ENCODE assay signal across 22 mouse cellular contexts in genomic region chr11:116009661-116010060, GRCm38 (mm10). TPM values are rescaled to one million over a fixed set of nuclear protein-coding genes. Genes with fewer than 3 reads are reported as not detected.
A peak's percentile ranks its signal among the peaks of the same experiment; 100 is the strongest.
DNase-seq lines count a peak whose midpoint lies in the region; ATAC-seq and TF ChIP-seq lines count a peak whose summit lies in the region.
"Had no signal": no experiment of that assay in that cellular context is flagged by ENCODE, and none has a peak within 500 bp of the region (broad histone marks: within the 10 kb centered on the region; RNA-seq: fewer than 3 reads in every experiment).

No protein-coding gene starts in this region.

- H3K4me3 ChIP-seq in hindbrain, embryonic 13.5 days = no peak overlapping the region
- H3K4me3 ChIP-seq in hindbrain, embryonic 14.5 days (replicated peaks; ENCODE audit: low read length) = no peak overlapping the region
- H3K4me3 ChIP-seq in midbrain, postnatal 0 days (ENCODE audit: low read depth, low read length) = no peak overlapping the region
- no peak overlapping the region for H3K4me3 ChIP-seq in midbrain, embryonic 13.5 days (replicated peaks)
- H3K4me3 ChIP-seq: embryonic facial prominence, embryonic 15.5 days; gastrocnemius, adult 2 months; limb, embryonic 15.5 days; myocyte; neural tube, embryonic 15.5 days; stomach, embryonic 15.5 days had no signal

- 0 out of 2 replicates have a peak overlapping the region, but pooled peaks have one; percentile 8 for H3K27ac ChIP-seq in hindbrain, embryonic 13.5 days
- H3K27ac ChIP-seq in hindbrain, embryonic 14.5 days = no peak overlapping the region
- no peak overlapping the region for H3K27ac ChIP-seq in midbrain, postnatal 0 days (ENCODE audit: low read depth, low read length)
- H3K27ac ChIP-seq in midbrain, embryonic 13.5 days = no peak overlapping the region; the same call in 1 of the 2 replicates
- H3K27ac ChIP-seq: embryonic facial prominence, embryonic 15.5 days; gastrocnemius, adult 2 months; limb, embryonic 15.5 days; neural tube, embryonic 15.5 days; stomach, embryonic 15.5 days had no signal

- peaks cover 44% of the 10 kb centered on the region for H3K4me1 ChIP-seq in hindbrain, embryonic 13.5 days (replicated peaks)
- H3K4me1 ChIP-seq in hindbrain, embryonic 14.5 days (replicated peaks; ENCODE audit: control insufficient read depth, insufficient read depth, low read length) = peaks cover 26% of the 10 kb centered on the region
- peaks cover 14% of the 10 kb centered on the region; the same call in 1 of the 2 replicates for H3K4me1 ChIP-seq in midbrain, postnatal 0 days (ENCODE audit: insufficient read depth, low read length)
- H3K4me1 ChIP-seq in midbrain, embryonic 13.5 days (replicated peaks) = peaks cover 28% of the 10 kb centered on the region

- no peaks in the 10 kb centered on the region for H3K9me3 ChIP-seq in hindbrain, embryonic 13.5 days
- no peaks in the 10 kb centered on the region for H3K9me3 ChIP-seq in hindbrain, embryonic 14.5 days (ENCODE audit: control insufficient read depth, low read length)
- H3K9me3 ChIP-seq in midbrain, postnatal 0 days (ENCODE audit: low read length) = no peaks in the 10 kb centered on the region
- no peaks in the 10 kb centered on the region for H3K9me3 ChIP-seq in midbrain, embryonic 13.5 days
- H3K9me3 ChIP-seq: embryonic facial prominence, embryonic 15.5 days; limb, embryonic 15.5 days; neural tube, embryonic 15.5 days; stomach, embryonic 15.5 days had no signal

- H3K9ac ChIP-seq in hindbrain, embryonic 13.5 days = no peak overlapping the region
- no peak overlapping the region for H3K9ac ChIP-seq in hindbrain, embryonic 14.5 days
- H3K9ac ChIP-seq in midbrain, postnatal 0 days (replicated peaks; ENCODE audit: low read length, poor library complexity, severe bottlenecking) = no peak overlapping the region
- H3K9ac ChIP-seq in midbrain, embryonic 13.5 days (replicated peaks) = no peak overlapping the region
- H3K9ac ChIP-seq: embryonic facial prominence, embryonic 15.5 days; limb, embryonic 15.5 days; neural tube, embryonic 15.5 days; stomach, embryonic 15.5 days had no signal

- H3K4me2 ChIP-seq in hindbrain, embryonic 13.5 days = no peak overlapping the region
- no peak overlapping the region for H3K4me2 ChIP-seq in hindbrain, embryonic 14.5 days (replicated peaks)
- H3K4me2 ChIP-seq in midbrain, postnatal 0 days (ENCODE audit: low read depth, low read length, poor library complexity, severe bottlenecking) = no peak overlapping the region
- no peak overlapping the region for H3K4me2 ChIP-seq in midbrain, embryonic 13.5 days (replicated peaks)
- H3K4me2 ChIP-seq: embryonic facial prominence, embryonic 15.5 days; limb, embryonic 15.5 days; neural tube, embryonic 15.5 days; stomach, embryonic 15.5 days had no signal

- ATAC-seq in hindbrain, embryonic 13.5 days (ENCODE audit: low FRiP score) = no peak
- ATAC-seq in hindbrain, embryonic 14.5 days (ENCODE audit: low FRiP score) = no peak
- ATAC-seq in midbrain, postnatal 0 days (ENCODE audit: low FRiP score) = no peak
- no peak for ATAC-seq in midbrain, embryonic 13.5 days
- no peak for ATAC-seq in frontal cortex, adult (ENCODE audit: low TSS enrichment)

- peaks cover 16% of the 10 kb centered on the region for H3K27me3 ChIP-seq in hindbrain, embryonic 13.5 days
- H3K27me3 ChIP-seq in hindbrain, embryonic 14.5 days (ENCODE audit: control insufficient read depth, insufficient read depth, low read length) = no peaks in the 10 kb centered on the region
- no peaks in the 10 kb centered on the region for H3K27me3 ChIP-seq in midbrain, postnatal 0 days (ENCODE audit: insufficient read depth, low read length)
- 0 out of 2 replicates have a peak, but pooled peaks cover 6% of the 10 kb centered on the region for H3K27me3 ChIP-seq in midbrain, embryonic 13.5 days
- H3K27me3 ChIP-seq: CH12.LX; embryonic facial prominence, embryonic 15.5 days; limb, embryonic 15.5 days; neural tube, embryonic 15.5 days; stomach, embryonic 15.5 days had no signal

- 87% methylated on average over 11 of the region's 11 CpGs for WGBS in hindbrain, embryonic 13.5 days
- 81% methylated on average over 11 of the region's 11 CpGs for WGBS in hindbrain, embryonic 14.5 days
- 95% methylated on average over 11 of the region's 11 CpGs for WGBS in midbrain, postnatal 0 days
- WGBS in midbrain, embryonic 13.5 days = 96% methylated on average over 11 of the region's 11 CpGs

- 0 out of 2 replicates have a peak, but pooled peaks cover 3% of the 10 kb centered on the region for H3K36me3 ChIP-seq in hindbrain, embryonic 13.5 days
- H3K36me3 ChIP-seq in hindbrain, embryonic 14.5 days (replicated peaks; ENCODE audit: control insufficient read depth, insufficient read depth) = no peaks in the 10 kb centered on the region; the same call in 1 of the 2 replicates
- H3K36me3 ChIP-seq in midbrain, postnatal 0 days (ENCODE audit: insufficient read depth, low read length) = peaks cover 5% of the 10 kb centered on the region; the same call in 1 of the 2 replicates
- peaks cover 4% of the 10 kb centered on the region; the same call in 1 of the 2 replicates for H3K36me3 ChIP-seq in midbrain, embryonic 13.5 days

- no peak for TF ChIP-seq CTCF in midbrain, postnatal 0 days (IDR thresholded peaks at IDR 0.05)

- no peak for DNase-seq in hindbrain, embryonic 14.5 days (ENCODE audit: low spot score)
- peak; percentile 80 for DNase-seq in midbrain, postnatal 0 days (ENCODE audit: low spot score)
- peak; percentile 94 to 97 for DNase-seq in cerebellum, postnatal 10 days
- no peak for DNase-seq in B cell, adult 2 months
- no peak for DNase-seq in neural tube, embryonic 10.5 days (ENCODE audit: extremely low spot score, low spot score)
- DNase-seq: embryo, embryonic 11 days; gastrocnemius, adult 2 months; heart, postnatal 36 days; kidney, adult 11 months; lung, adult 18-20 months; lung, postnatal 14 days; midbrain, embryonic 14.5 days; right cerebral cortex, postnatal 25 days had no signal

RNA-seq across cellular contexts. Expression of gene Galk1, which starts 2.9 kb away (rescaled TPM):
- 64.3 and 65.5 TPM in 2 replicates for polyA plus RNA-seq in hindbrain, embryonic 13.5 days (2015; fragmentation: Nextera tagmentation; extraction: Ambion mirVana)
- 48.6 and 54.4 TPM in 2 replicates for polyA plus RNA-seq in hindbrain, embryonic 14.5 days (2014; fragmentation: Nextera tagmentation; extraction: Ambion mirVana)
- 36.3 and 44.0 TPM in 2 replicates for total RNA-seq in midbrain, postnatal 0 days (2014; rRNA removed)
- 47.7 and 49.5 TPM in 2 replicates for polyA plus RNA-seq in midbrain, postnatal 0 days (2015; fragmentation: Nextera tagmentation; extraction: Ambion mirVana)
- 49.2 and 58.9 TPM in 2 replicates for polyA plus RNA-seq in midbrain, embryonic 13.5 days (2015; fragmentation: Nextera tagmentation; extraction: Ambion mirVana)

RNA-seq across cellular contexts. Expression of gene H3f3b, which starts 18.1 kb away (rescaled TPM):
- 2,444 and 2,571 TPM in 2 replicates for polyA plus RNA-seq in hindbrain, embryonic 13.5 days (2015; fragmentation: Nextera tagmentation; extraction: Ambion mirVana)
- polyA plus RNA-seq in hindbrain, embryonic 14.5 days (2014; fragmentation: Nextera tagmentation; extraction: Ambion mirVana) = 1,746 and 2,054 TPM in 2 replicates
- total RNA-seq in midbrain, postnatal 0 days (2014; rRNA removed) = 568 and 792 TPM in 2 replicates
- 2,143 and 2,254 TPM in 2 replicates for polyA plus RNA-seq in midbrain, postnatal 0 days (2015; fragmentation: Nextera tagmentation; extraction: Ambion mirVana)
- 2,611 and 2,977 TPM in 2 replicates for polyA plus RNA-seq in midbrain, embryonic 13.5 days (2015; fragmentation: Nextera tagmentation; extraction: Ambion mirVana)

RNA-seq across cellular contexts. Expression of gene Unk, which starts 20.5 kb away (rescaled TPM):
- 33.8 and 37.1 TPM in 2 replicates for polyA plus RNA-seq in hindbrain, embryonic 13.5 days (2015; fragmentation: Nextera tagmentation; extraction: Ambion mirVana)
- 25.6 and 29.3 TPM in 2 replicates for polyA plus RNA-seq in hindbrain, embryonic 14.5 days (2014; fragmentation: Nextera tagmentation; extraction: Ambion mirVana)
- 45.2 and 55.1 TPM in 2 replicates for total RNA-seq in midbrain, postnatal 0 days (2014; rRNA removed)
- polyA plus RNA-seq in midbrain, postnatal 0 days (2015; fragmentation: Nextera tagmentation; extraction: Ambion mirVana) = 25.5 and 26.7 TPM in 2 replicates
- polyA plus RNA-seq in midbrain, embryonic 13.5 days (2015; fragmentation: Nextera tagmentation; extraction: Ambion mirVana) = 41.1 and 43.7 TPM in 2 replicates

RNA-seq across cellular contexts. Expression of gene Itgb4, which starts 35.2 kb away (rescaled TPM):
- 0.88 and 1.3 TPM in 2 replicates for polyA plus RNA-seq in hindbrain, embryonic 13.5 days (2015; fragmentation: Nextera tagmentation; extraction: Ambion mirVana)
- 1.5 and 1.6 TPM in 2 replicates for polyA plus RNA-seq in hindbrain, embryonic 14.5 days (2014; fragmentation: Nextera tagmentation; extraction: Ambion mirVana)
- total RNA-seq in midbrain, postnatal 0 days (2014; rRNA removed) = 2.2 and 3.0 TPM in 2 replicates
- 1.0 and 1.2 TPM in 2 replicates for polyA plus RNA-seq in midbrain, postnatal 0 days (2015; fragmentation: Nextera tagmentation; extraction: Ambion mirVana)
- polyA plus RNA-seq in midbrain, embryonic 13.5 days (2015; fragmentation: Nextera tagmentation; extraction: Ambion mirVana) = 0.15 and 0.43 TPM in 2 replicates

Comparison
In these comparisons a context has a peak if more than half of its experiments do, and no peak if none do; other contexts are left out.
1. DNase-seq: peak in midbrain, postnatal 0 days (single experiment) and cerebellum, postnatal 10 days (2 of 2); none in hindbrain, embryonic 14.5 days (single experiment), B cell, adult 2 months (0 of 2) and neural tube, embryonic 10.5 days (single experiment).